Mouse (Mus musculus) adipocyte (in vitro differentiated cells): ENCODE data around the gene Fgfr1op.

Source experiments
- DNase-seq: peaks from one replicate; pipeline ENCODE4 v3.0.0-alpha.2; 2016; ENCODE audit warnings: low spot score

Gene Fgfr1op

DNA sequence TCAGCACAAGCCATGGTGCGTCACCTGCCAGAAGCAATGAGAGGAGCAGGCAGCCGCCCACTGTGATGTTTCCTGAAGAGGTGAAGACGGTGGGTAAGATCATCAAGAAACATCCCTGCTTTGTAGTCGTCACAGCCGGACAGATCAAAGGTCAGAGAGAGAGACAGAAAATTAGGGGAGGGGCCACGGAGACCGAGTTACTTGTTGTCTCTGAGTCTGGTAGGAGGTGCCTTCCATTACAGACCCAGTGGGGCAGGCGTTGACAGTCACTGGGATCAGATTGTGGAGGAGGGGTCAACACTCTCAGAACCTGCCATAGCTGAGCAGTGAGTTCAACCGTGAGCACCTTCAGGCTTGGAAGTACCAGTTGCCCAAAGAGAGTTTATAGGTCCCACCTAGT, 63.3 kb downstream of the Fgfr1op start:
- no peak for DNase-seq

DNA sequence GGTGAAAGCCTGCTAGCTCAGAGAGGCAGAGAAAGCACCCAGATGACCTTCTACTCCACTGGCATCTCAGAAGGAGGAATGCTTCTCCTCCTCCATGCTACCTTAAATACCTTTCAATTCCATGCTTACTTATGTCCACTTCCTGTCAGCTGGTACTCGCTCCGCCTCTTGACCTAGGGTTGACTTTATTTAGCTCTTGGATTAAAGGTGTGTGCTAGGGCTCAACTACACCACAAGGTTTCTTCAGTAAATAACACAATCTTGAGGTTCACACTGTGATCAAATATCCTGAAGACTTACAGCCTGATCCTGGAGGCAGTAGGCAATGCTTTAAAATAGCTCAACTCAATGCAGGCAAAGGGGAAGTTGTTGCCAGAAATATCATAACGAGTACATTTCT, 64.3 kb downstream of the Fgfr1op start:
- DNase-seq, result no peak

DNA sequence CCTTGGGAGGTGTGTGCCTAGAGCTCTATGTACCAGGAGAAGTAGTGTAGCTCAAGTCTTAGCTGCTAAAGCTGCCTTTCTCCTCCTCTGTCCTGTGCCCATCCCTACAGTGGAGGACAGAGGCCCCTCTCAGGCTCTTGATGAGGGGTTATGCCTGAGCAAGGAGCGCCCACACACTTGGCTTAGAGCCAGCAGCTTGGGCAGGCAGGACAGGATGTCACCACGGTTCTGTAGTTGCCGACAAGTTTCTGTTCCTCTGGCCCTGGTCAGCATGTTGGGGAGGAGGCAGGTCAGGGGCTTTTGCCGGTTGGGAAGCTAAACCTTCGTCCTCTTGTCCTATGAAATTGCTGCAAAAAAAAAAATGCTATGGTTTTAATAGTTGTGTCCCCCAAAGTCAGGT, 66.8 kb downstream of the Fgfr1op start:
- DNase-seq, result no peak

DNA sequence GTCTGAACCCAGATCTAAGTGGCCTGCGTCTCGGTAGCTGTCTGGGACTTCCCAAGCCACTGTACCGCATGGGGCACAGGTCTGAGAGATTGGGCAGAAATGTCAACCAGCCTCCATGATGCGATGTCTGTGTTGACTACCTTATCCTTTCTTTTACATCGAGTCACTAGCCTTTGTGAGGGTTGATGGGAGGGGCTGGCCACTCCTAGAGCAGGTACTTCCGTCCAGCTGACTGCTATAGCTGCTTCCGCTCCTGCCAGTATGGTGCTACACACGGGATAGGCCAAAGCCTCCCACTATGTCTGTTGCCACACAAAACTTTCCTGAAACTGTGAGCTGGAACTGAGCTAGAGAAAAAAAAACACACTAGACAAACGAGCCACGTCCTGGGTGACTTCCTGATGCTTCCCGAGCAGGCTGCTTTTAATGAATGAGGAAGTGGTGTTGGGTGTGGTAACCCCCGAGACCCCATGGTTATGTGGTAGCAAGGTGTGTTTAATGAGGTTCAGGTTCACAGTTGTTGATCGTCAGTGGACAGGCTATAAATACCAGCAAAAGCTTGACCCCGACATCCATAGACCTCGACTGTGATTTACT, 68.4 kb downstream of the Fgfr1op start:
- no peak for DNase-seq

DNA sequence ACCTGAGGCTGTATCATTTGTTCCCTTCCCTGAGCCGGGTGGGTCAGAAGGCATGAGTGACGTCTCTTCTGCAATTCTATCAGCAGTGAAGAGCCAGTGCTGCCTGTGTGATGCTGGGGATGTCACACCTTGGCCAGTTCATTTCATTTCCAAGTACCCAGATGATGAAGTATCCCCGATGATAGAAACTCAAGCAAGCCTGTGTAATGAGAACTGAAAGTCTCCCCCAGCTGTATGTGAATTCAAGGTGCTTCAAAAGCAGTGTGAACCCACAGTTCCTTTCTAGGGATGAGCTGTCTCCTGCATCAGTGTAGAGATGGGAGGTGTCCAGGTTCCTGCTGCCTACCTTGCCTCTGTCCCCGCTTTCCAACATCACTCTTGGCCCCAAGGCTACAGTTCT, 69.2 kb downstream of the Fgfr1op start:
- no peak for DNase-seq

DNA sequence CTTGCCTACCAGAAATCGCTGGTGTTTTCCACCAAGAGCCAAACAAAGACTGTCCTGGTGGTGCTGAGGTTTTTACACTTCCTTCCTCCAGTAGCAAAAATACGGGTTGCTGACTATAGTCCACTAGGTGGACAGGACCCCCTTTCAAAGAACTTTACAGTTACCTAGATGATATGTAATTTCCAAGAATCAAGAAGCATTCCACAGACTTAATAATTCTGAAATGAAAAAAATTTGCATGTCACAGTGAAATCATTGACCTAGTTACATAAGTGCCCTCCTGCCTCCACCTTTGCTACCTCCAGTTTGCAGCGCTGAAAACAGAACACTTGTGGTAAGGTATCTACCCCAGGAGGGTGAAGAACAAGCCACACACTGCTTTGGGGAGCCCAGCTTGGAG, 70.4 kb downstream of the Fgfr1op start, which contains the start of gene Ccr6:
Gene Ccr6 (plus strand): TSS at position 301 of the 400 bp plus-strand sequence.
- DNase-seq, result no peak

DNA sequence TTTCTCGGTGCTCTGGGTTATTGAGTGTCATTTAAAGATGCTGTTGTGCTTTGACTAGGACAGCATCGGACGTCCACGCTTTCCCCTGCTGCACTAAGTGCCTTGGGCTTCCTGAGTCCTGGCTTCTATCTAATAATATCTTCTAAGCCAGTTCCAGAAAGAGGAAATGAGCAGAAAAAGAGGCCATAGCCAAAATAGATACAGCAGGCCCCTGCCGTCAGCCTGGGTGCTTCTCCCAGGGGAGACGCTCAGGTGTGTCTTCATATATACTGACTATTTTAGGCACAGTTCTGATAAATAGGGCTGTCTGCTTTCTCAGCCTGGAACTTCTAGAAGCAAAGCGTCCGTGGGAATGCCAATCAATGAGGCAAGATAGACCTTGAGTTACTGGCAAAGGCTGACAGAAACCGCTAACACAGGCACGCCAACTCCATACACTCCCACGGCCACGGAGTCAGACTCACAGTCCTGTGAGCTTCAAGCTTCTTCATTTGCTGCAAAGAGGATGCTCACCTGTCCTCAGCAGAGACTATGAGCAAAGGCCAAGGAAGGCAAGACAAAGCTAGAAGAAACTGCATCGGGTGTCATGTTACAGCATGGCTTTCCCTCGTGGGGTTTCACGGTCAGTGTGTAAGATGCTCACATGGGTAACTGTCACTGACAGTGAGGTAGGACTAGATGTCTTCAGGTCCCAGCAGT, 72.9 kb downstream of the Fgfr1op start:
- DNase-seq, result no peak

DNA sequence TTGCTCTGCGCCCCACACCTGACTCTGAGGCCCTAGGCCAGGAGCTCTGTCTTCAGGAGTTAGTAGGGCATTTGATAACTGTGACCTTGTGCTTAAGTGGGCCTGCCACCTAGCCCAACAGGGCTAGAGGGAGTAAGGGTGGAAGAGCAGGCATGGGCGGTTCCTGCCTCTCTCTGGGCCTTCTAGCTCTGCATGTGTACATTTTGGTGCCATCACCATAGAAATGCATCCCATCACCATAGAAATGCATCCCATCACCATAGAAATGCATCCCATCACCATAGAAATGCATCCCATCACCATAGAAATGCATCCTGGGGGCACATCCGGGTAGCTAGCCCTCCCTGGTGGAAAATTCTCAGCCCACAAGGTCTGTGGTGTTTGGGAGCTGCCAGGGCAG, 74.3 kb downstream of the Fgfr1op start:
- DNase-seq, result no peak

DNA sequence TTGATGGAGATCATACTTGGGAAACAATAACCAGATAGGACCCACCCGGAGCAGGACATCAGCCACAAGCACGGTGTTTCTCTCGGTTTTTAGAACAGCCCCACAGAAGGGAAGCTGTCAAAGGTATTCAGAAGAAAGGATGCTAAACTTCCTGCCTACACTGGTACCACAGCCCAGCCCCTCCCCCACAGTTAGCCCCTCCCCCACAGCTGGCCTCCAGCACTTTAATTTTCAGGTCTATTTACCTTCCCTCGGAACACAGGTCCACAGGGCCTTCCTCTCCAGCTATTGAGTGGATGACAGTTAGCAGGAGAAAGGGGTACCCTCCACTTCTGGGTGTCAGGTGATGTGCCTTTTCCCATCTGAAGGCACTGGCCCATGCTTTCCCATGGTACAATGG, 75.2 kb downstream of the Fgfr1op start:
- DNase-seq, result no peak

DNA sequence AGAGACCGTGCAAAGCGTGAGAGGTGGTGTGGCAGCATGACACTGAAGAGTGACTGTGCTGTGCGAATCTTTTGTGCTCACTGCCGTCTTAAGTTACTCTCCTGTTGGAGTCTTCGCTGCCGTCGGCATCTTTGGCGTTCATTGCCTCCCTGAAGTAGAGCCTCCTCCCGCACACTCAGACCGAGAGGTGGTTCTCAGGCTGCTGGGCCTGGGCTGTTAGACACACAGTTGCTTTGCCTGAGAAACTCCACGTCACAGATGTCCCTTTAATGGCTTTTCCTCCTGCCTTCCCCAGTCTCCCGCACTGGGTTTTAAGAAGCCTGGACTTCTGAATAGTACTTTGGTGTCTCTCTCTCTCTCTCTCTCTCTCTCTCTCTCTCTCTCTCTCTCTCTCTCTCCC, 76.3 kb downstream of the Fgfr1op start:
- DNase-seq, result no peak

DNA sequence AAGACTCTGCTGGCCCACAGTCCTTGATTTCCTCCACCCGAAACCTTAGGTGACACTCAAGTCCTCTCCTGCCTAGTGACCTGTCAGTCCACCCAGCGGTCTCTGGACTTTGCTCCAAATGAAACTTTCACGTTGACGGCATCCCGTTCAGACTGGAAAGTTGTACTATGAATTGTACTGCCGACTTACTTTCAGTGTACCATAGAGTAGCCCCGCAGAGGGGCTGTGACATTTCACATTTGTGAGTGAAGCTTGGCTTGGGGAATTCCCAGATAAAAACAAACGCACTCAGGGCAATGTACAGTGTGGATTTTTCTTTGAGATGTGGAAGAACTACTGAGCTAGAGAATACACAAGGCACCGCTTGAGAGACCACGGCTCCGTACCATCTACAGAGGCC, 76.9 kb downstream of the Fgfr1op start:
- no peak for DNase-seq

DNA sequence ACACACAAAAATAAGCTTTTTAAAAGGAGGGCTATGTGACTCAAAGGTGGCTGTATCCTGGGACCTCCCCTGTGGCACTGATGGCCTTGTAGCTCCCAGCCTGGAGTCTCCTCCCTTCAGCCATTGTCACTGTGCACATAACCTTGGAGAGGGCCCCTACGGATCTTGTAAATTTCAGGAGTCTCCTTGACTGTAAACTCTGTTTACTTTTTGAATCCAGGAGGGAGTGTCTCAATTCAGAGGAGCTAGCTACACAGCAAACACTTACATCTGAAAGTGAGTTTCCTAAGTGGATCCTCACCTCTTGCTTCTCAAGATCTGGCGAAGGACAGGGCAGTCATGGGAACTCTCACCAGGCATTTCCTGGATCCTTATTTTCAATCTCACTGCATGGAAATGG, 78.8 kb downstream of the Fgfr1op start:
- DNase-seq, result no peak

DNA sequence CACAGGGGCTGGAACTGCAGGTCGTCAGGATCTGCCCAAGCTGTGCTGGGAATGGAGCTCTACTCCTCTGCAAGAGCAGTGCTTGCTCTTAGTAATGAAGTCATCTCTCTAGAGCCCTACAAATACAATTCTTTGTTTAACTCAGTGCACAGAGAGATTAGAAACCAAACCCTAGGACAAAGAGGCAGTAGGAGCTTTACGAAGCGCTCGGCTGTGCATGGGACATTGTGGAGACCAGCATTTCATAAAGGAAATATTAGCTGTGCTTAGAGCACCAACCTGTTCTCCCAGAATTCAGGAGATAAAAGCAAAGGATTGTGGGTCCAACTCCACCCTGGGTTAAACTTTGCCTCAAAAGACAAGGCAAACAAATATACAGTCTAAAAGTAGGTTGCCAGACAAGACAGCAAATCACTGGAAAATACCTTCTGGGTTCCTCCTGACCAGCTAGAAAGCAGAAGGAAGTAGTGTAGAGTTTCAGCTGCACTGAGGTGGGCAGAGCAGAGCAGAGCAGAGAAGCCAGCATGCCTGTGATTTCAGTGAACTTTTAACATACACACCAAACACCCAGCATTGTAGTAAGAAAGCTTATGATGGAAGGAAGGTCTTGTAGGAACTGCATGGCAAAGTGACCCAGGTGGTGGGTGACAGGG, 80.9 kb downstream of the Fgfr1op start:
- DNase-seq, result no peak
